Mouse (Mus musculus) hindlimb bud, embryonic 11.5 days (tissue): ENCODE measurements around the gene Cntfr.

Experiments
- DNase-seq: peaks from one replicate; pipeline ENCODE4 v3.0.0-alpha.2; 2012; ENCODE audit warnings: low read depth, low spot score; ENCODE audit errors: extremely low spot score

Gene Cntfr

GRCm38 (mm10) chr4:41618916-41619746 is 77.8 kb downstream of the Cntfr start:
- no peak for DNase-seq

- no peak for DNase-seq
These were observed 81.0 kb downstream of the Cntfr start for GRCm38 (mm10) chr4:41615661-41616599.

GRCm38 (mm10) chr4:41614156-41614555 is 82.7 kb downstream of the Cntfr start:
- peak; percentile 52 for DNase-seq

GRCm38 (mm10) chr4:41612166-41612565 is 84.7 kb downstream of the Cntfr start:
- DNase-seq: no peak

DNA sequence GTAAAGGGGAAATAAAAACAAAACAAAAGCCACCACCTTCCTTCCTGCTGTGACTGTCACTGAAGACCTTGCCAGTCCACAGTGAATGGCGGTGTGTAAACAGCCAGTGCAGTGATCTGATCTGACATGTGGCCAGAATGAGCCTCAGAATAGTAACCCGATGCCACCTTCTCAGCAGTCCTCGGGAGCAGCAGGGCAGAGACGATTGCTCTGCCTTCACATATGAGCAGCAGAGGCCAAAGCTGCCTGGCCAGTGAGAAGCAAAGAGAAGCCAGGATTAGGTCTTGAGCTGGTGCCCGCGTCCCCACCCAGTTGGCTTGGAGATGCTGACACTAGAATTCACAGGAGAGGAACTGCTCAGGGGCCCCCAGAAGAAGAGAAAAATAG is 86.3 kb downstream of the Cntfr start:
- DNase-seq: no peak

DNA sequence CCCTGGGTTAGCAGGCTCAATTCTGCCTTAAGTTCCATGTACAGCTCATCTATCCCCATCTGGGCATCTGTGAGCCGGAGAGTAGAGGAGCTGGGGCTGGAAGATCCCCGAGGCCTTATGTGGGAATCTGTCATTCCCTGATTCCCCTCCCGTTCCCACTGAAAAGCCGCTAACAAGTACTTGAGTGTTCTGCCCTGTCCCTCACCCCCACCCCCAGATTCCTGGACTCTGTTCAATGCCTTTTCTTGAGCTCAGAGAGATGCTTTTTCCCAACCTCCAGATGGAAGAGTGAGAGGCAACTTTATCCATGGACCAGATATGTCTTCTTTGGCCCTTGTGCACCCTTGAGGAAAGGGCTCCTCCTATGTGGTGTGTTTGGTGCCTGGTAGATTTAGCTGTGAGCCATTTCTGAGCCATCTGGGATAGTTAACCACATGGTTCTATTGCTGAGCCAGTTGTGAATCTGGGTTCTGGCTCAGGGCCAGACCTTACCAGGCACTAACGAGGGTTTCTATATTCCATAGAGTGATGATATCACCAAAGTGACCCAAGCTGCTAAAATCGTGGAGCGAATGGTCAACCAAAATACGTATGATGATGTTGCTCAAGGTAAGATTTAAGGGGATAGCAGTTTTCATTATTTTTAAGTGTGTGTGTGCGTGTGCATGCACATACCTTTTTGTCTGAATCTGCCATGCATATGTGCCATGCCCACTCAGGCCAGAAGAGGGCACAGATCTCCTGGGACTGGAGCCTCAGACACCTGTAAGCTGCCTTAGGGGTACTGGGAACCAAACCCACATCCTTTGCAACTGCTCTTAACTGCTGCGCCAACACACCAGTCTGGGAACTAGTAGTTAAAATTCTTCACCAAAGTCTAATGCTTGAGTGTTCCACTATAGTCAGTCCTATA is 87.0 kb downstream of the Cntfr start:
- no peak for DNase-seq
